Mouse (Mus musculus) thymus, adult 2 months (tissue): ENCODE results near the gene Tpmt.

Experiments used
- CTCF ChIP-seq: fragments of 200-500 bp; IDR thresholded peaks from 2 replicates; pipeline ENCODE4 v1.5.1; 2012; ENCODE audit warnings: mild to moderate bottlenecking, control low read depth, low read length, moderate library complexity, borderline replicate concordance; ENCODE audit not compliant: control insufficient read depth, poor library complexity, insufficient read depth; ENCODE audit errors: extremely low read depth
- POLR2A ChIP-seq: fragments of 200-500 bp; IDR thresholded peaks from 2 replicates; pipeline ENCODE4 v1.6.1; 2012; ENCODE audit warnings: mild to moderate bottlenecking, low read length, control low read depth, moderate library complexity; ENCODE audit not compliant: control insufficient read depth, poor library complexity, insufficient read depth; ENCODE audit errors: extremely low read depth

DNA sequence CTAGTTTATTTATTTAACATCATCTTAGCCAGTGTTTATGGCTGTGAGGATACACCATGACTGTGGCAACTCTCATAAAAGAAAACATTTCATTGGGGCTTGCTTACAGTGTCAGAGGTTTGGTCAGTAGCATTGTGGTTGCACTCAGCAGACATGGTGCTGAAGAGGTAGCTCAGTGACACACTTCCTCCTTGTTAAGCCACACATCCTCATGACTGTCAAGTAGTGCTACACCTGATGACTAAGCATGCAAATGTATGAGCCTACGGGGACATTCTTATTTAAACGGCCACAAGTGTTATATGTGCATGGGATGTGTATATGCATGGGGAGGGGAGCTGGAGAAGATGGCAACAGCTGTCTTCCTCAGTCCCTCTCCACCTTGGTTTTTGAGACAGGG lies 60.7 kb downstream of the Tpmt start:
- no peak for TF ChIP-seq CTCF
- TF ChIP-seq POLR2A: no peak
